Mouse (Mus musculus) left cerebral cortex, postnatal 10 days (tissue): ENCODE measurements around the gene Fbxo24. TPM values are rescaled to one million over a fixed set of nuclear protein-coding genes. Genes with fewer than 3 reads are reported as not detected.
"Not testable (repeated sequence)": the region's sequence is repeated elsewhere in the genome, so short reads cannot be mapped to it uniquely, and the experiment has no call there.

Experiments
- DNase-seq, 2 experiments: peaks; one replicate each; pipeline ENCODE4 v3.0.0; 2021 to 2022; ENCODE audit warnings: low spot score in 2 of 2, mixed read lengths in 1 of 2; ENCODE audit errors: extremely low spot score in 1 of 2
- intact Hi-C: fragments of 180-260 bp; cut with DNase I; formaldehyde crosslinking; loops from one replicate; pipeline ENCODE4 v1.15.1; 2025
- total RNA-seq, 2 experiments: library from RNA; stranded (reverse); gene quantifications; 2 replicates each; pipeline ENCODE4 v1.2.3; 2021

Gene Fbxo24
- total RNA-seq, 2 experiments from 2014 or later, result 0.19 to 0.26 TPM

- intact Hi-C loops, result no loop called here
- no peak for DNase-seq
Measured at GRCm38 (mm10) chr5:137645652-137646091, 16.9 kb upstream of the Fbxo24 start, which contains the start of gene Irs3. TSS of gene Irs3 (minus strand) at chr5:137645714.

- intact Hi-C loops, result no loop called here
Measured at GRCm38 (mm10) chr5:137645091-137645651, 16.4 kb upstream of the Fbxo24 start.

GRCm38 (mm10) chr5:137644484-137644883 lies 15.7 kb upstream of the Fbxo24 start:
- DNase-seq, result no peak
- intact Hi-C loops, result no loop called here

More at GRCm38 (mm10) chr5:137645091-137645651, 16.4 kb upstream of the Fbxo24 start:
- DNase-seq, result no peak

GRCm38 (mm10) chr5:137642886-137643285 lies 14.1 kb upstream of the Fbxo24 start:
- no peak for DNase-seq
- intact Hi-C loops, result no loop called here

- DNase-seq, result peak in 1 of 2 experiments; percentile 53
- intact Hi-C loops, result no loop called here
Measured at GRCm38 (mm10) chr5:137641054-137641453, 12.3 kb upstream of the Fbxo24 start, which contains the start of gene Sap25. TSS of gene Sap25 (plus strand) at chr5:137641334.

GRCm38 (mm10) chr5:137639472-137639871 lies 10.7 kb upstream of the Fbxo24 start:
- intact Hi-C loops, result no loop called here
- DNase-seq, result no peak

- intact Hi-C loops, result no loop called here
Measured at GRCm38 (mm10) chr5:137633397-137634084, 4.7 kb upstream of the Fbxo24 start.

GRCm38 (mm10) chr5:137631591-137631990 lies 2.8 kb upstream of the Fbxo24 start:
- intact Hi-C loops, result no loop called here
- no peak for DNase-seq

More at GRCm38 (mm10) chr5:137633397-137634084, 4.7 kb upstream of the Fbxo24 start:
- DNase-seq, result peak in 1 of 2 experiments; percentile 39

- intact Hi-C loops, result no loop called here
- DNase-seq, result peak in 1 of 2 experiments; percentile 68
Measured at GRCm38 (mm10) chr5:137631171-137631570, 2.4 kb upstream of the Fbxo24 start.

- DNase-seq, result peak in 1 of 2 experiments; percentile 67
- intact Hi-C loops, result no loop called here
Measured at GRCm38 (mm10) chr5:137630602-137631001, 1.8 kb upstream of the Fbxo24 start.

- intact Hi-C loops, result no loop called here
- peak in 1 of 2 experiments; percentile 56 for DNase-seq
Measured at GRCm38 (mm10) chr5:137629906-137630545, 1.2 kb upstream of the Fbxo24 start.

- DNase-seq, result peak; percentile 41 to 79
- intact Hi-C loops, result no loop called here
Measured at GRCm38 (mm10) chr5:137629306-137629721, 512 bp upstream of the Fbxo24 start.

- intact Hi-C loops, result no loop called here
- peak in 1 of 2 experiments; percentile 25 for DNase-seq
Measured at GRCm38 (mm10) chr5:137627991-137628390, 811 bp downstream of the Fbxo24 start.

- DNase-seq, result peak in 1 of 2 experiments; percentile 20
- intact Hi-C loops, result no loop called here
Measured at GRCm38 (mm10) chr5:137623937-137624530, 4.8 kb downstream of the Fbxo24 start.

- no peak for DNase-seq
- intact Hi-C loops, result no loop called here
Measured at GRCm38 (mm10) chr5:137615347-137615746, 13.5 kb downstream of the Fbxo24 start.

- DNase-seq, intact Hi-C loops: not testable (repeated sequence)
Measured at GRCm38 (mm10) chr5:137614921-137615320, 13.9 kb downstream of the Fbxo24 start.

GRCm38 (mm10) chr5:137613550-137613949 lies 15.3 kb downstream of the Fbxo24 start, which contains the start of gene Pcolce:
TSS of gene Pcolce (minus strand) at chr5:137613784.
- DNase-seq, result no peak
- intact Hi-C loops, result no loop called here

GRCm38 (mm10) chr5:137613076-137613475 lies 15.7 kb downstream of the Fbxo24 start:
- intact Hi-C loops, result no loop called here
- no peak for DNase-seq

GRCm38 (mm10) chr5:137611245-137611602 lies 17.6 kb downstream of the Fbxo24 start:
- intact Hi-C loops, result no loop called here
- DNase-seq, result peak in 1 of 2 experiments; percentile 84
